Mouse (Mus musculus) embryonic facial prominence, embryonic 12.5 days (tissue): ENCODE measurements around the gene Ltbp1. TPM values are rescaled to one million over a fixed set of nuclear protein-coding genes. Genes with fewer than 3 reads are reported as not detected.

Experiments used
- ATAC-seq: fragments of 200-750 bp; cut with Nextera tagmentation; 2 replicates; pipeline ENCODE4 v1.8.0; 2017; ENCODE audit not compliant: insufficient number of reproducible peaks, insufficient read depth, low FRiP score, low TSS enrichment
- H3K27ac ChIP-seq: fragments of 300-500 bp; sonication (generic); 2 replicates; pipeline ENCODE4 v1.5.1; 2016; ENCODE audit warnings: mild to moderate bottlenecking
- H3K27me3 ChIP-seq: fragments of 300-500 bp; sonication (generic); 2 replicates; pipeline ENCODE4 v1.6.1; 2016; ENCODE audit warnings: mild to moderate bottlenecking, moderate library complexity
- H3K36me3 ChIP-seq: fragments of 300-500 bp; sonication (generic); 2 replicates; pipeline ENCODE4 v1.6.1; 2016; ENCODE audit warnings: mild to moderate bottlenecking
- H3K4me1 ChIP-seq: fragments of 300-500 bp; sonication (generic); 2 replicates; pipeline ENCODE4 v1.6.1; 2016
- H3K4me2 ChIP-seq: fragments of 300-500 bp; sonication (generic); replicated peaks from 2 replicates; pipeline ENCODE4 v1.6.1; 2016; ENCODE audit warnings: mild to moderate bottlenecking, moderate library complexity
- H3K4me3 ChIP-seq: fragments of 300-500 bp; sonication (generic); 2 replicates; pipeline ENCODE4 v1.5.1; 2016; ENCODE audit warnings: mild to moderate bottlenecking
- H3K9ac ChIP-seq: fragments of 300-500 bp; sonication (generic); 2 replicates; pipeline ENCODE4 v1.6.1; 2016; ENCODE audit warnings: mild to moderate bottlenecking, moderate library complexity
- H3K9me3 ChIP-seq: fragments of 300-500 bp; sonication (generic); 2 replicates; pipeline ENCODE4 v1.6.1; 2016; ENCODE audit warnings: mild to moderate bottlenecking, moderate library complexity
- WGBS: fragments of 180-500 bp; shearing (Covaris S2); methylation state at CpG from one replicate; pipeline ENCODE4 v1.1.7; 2016; 5-methylcytosine and 5-hydroxymethylcytosine counted together
- polyA plus RNA-seq: library from polyadenylated mRNA; unstranded; fragments of >200 nt; fragmentation: Nextera tagmentation; extraction: Ambion mirVana; gene quantifications from 2 replicates; pipeline ENCODE4 v1.2.1, GENCODE M21; 2016

The Ltbp1 gene
- polyA plus RNA-seq, 1 experiment from 2014 or later = 36.7 TPM

- H3K9me3 ChIP-seq = no peaks in the 10 kb centered on the region
- no peaks in the 10 kb centered on the region for H3K36me3 ChIP-seq
- no peak overlapping the region for H3K27ac ChIP-seq
- no peak overlapping the region for H3K4me3 ChIP-seq
- H3K27me3 ChIP-seq = no peaks in the 10 kb centered on the region
- H3K4me1 ChIP-seq = no peaks in the 10 kb centered on the region
- H3K4me2 ChIP-seq = no peak overlapping the region
- ATAC-seq = no peak
- 67% methylated on average over 1 of the region's 1 CpGs for WGBS
- no peak overlapping the region for H3K9ac ChIP-seq
Observed at GRCm38 (mm10) chr17:74982880-74983279, 22.5 kb upstream of the Ltbp1 start.

- WGBS = 77% methylated on average over 1 of the region's 1 CpGs
- H3K27me3 ChIP-seq = no peaks in the 10 kb centered on the region
- no peaks in the 10 kb centered on the region for H3K36me3 ChIP-seq
- no peak overlapping the region for H3K4me2 ChIP-seq
- H3K9ac ChIP-seq = no peak overlapping the region
- H3K27ac ChIP-seq = no peak overlapping the region
- H3K4me1 ChIP-seq = no peaks in the 10 kb centered on the region
- no peak for ATAC-seq
- H3K4me3 ChIP-seq = no peak overlapping the region
- no peaks in the 10 kb centered on the region for H3K9me3 ChIP-seq
Observed at GRCm38 (mm10) chr17:74984071-74984470, 21.3 kb upstream of the Ltbp1 start.

- Histone ChIP-seq H3K4me3 (no peak overlapping the region), H3K27ac (no peak overlapping the region), H3K9me3 (no peaks in the 10 kb centered on the region), H3K4me1 (no peaks in the 10 kb centered on the region), H3K9ac (no peak overlapping the region), H3K27me3 (no peaks in the 10 kb centered on the region), H3K4me2 (no peak overlapping the region), H3K36me3 (no peaks in the 10 kb centered on the region)
- ATAC-seq = no peak
Observed at GRCm38 (mm10) chr17:74984681-74985080, 20.7 kb upstream of the Ltbp1 start.

GRCm38 (mm10) chr17:74987067-74987466 lies 18.3 kb upstream of the Ltbp1 start:
- H3K4me2 ChIP-seq = no peak overlapping the region
- H3K4me1 ChIP-seq = no peaks in the 10 kb centered on the region; the same call in 1 of the 2 replicates
- H3K27ac ChIP-seq = no peak overlapping the region
- H3K36me3 ChIP-seq = no peaks in the 10 kb centered on the region
- no peak overlapping the region for H3K9ac ChIP-seq
- no peak overlapping the region for H3K4me3 ChIP-seq
- no peak for ATAC-seq
- H3K9me3 ChIP-seq = 0 out of 2 replicates have a peak, but pooled peaks cover 3% of the 10 kb centered on the region
- no peaks in the 10 kb centered on the region for H3K27me3 ChIP-seq
- WGBS = 44% methylated on average over 1 of the region's 1 CpGs

GRCm38 (mm10) chr17:74989691-74990090 lies 15.7 kb upstream of the Ltbp1 start:
- Histone ChIP-seq H3K4me3 (no peak overlapping the region), H3K4me2 (no peak overlapping the region), H3K36me3 (no peaks in the 10 kb centered on the region), H3K27ac (no peak overlapping the region), H3K27me3 (no peaks in the 10 kb centered on the region), H3K9me3 (0 out of 2 replicates have a peak, but pooled peaks cover 3% of the 10 kb centered on the region), H3K9ac (no peak overlapping the region), H3K4me1 (peaks cover 12% of the 10 kb centered on the region)
- WGBS = 86% methylated on average over 4 of the region's 4 CpGs
- no peak for ATAC-seq

- 67% methylated on average over 3 of the region's 3 CpGs for WGBS
- Histone ChIP-seq H3K4me3 (no peak overlapping the region), H3K9ac (no peak overlapping the region), H3K4me1 (peaks cover 20% of the 10 kb centered on the region), H3K36me3 (no peaks in the 10 kb centered on the region), H3K27ac (no peak overlapping the region), H3K9me3 (0 out of 2 replicates have a peak, but pooled peaks cover 3% of the 10 kb centered on the region), H3K27me3 (no peaks in the 10 kb centered on the region), H3K4me2 (no peak overlapping the region)
- no peak for ATAC-seq
Observed at GRCm38 (mm10) chr17:74990561-74990960, 14.8 kb upstream of the Ltbp1 start.

GRCm38 (mm10) chr17:74993726-74994581 lies 11.4 kb upstream of the Ltbp1 start:
- Histone ChIP-seq H3K4me2 (peak overlapping the region; percentile 42), H3K9ac (peak overlapping the region; percentile 37), H3K9me3 (0 out of 2 replicates have a peak, but pooled peaks cover 3% of the 10 kb centered on the region), H3K4me1 (peaks cover 20% of the 10 kb centered on the region), H3K4me3 (peak overlapping the region; percentile 18), H3K36me3 (no peaks in the 10 kb centered on the region), H3K27ac (peak overlapping the region; percentile 97), H3K27me3 (no peaks in the 10 kb centered on the region)
- peak; percentile 83 for ATAC-seq
- WGBS = 3% methylated on average over 26 of the region's 26 CpGs

- Histone ChIP-seq H3K27ac (peak overlapping the region; percentile 97), H3K4me1 (peaks cover 20% of the 10 kb centered on the region), H3K36me3 (no peaks in the 10 kb centered on the region), H3K9ac (peak overlapping the region; percentile 37), H3K9me3 (0 out of 2 replicates have a peak, but pooled peaks cover 3% of the 10 kb centered on the region), H3K4me3 (peak overlapping the region; percentile 18), H3K27me3 (no peaks in the 10 kb centered on the region), H3K4me2 (peak overlapping the region; percentile 42)
- no peak for ATAC-seq
- WGBS = 0% methylated on average over 4 of the region's 4 CpGs
Observed at GRCm38 (mm10) chr17:74994582-74994893, 10.8 kb upstream of the Ltbp1 start.

GRCm38 (mm10) chr17:74995266-74995665 lies 10.1 kb upstream of the Ltbp1 start:
- Histone ChIP-seq H3K4me2 (peak overlapping the region; percentile 42; the same call in 1 of the 2 replicates), H3K4me3 (no peak overlapping the region), H3K36me3 (no peaks in the 10 kb centered on the region), H3K9me3 (no peaks in the 10 kb centered on the region), H3K27ac (peak overlapping the region; percentile 97), H3K27me3 (no peaks in the 10 kb centered on the region), H3K4me1 (peaks cover 20% of the 10 kb centered on the region), H3K9ac (no peak overlapping the region)
- ATAC-seq = no peak
- 18% methylated on average over 3 of the region's 3 CpGs for WGBS

- no peak overlapping the region for H3K9ac ChIP-seq
- H3K4me1 ChIP-seq = peaks cover 9% of the 10 kb centered on the region; the same call in 1 of the 2 replicates
- no peaks in the 10 kb centered on the region for H3K36me3 ChIP-seq
- no peaks in the 10 kb centered on the region for H3K9me3 ChIP-seq
- no peak overlapping the region for H3K4me3 ChIP-seq
- no peak for ATAC-seq
- H3K27me3 ChIP-seq = no peaks in the 10 kb centered on the region
- H3K4me2 ChIP-seq = no peak overlapping the region
- H3K27ac ChIP-seq = no peak overlapping the region
- 86% methylated on average over 2 of the region's 2 CpGs for WGBS
Observed at GRCm38 (mm10) chr17:75000066-75000465, 5.3 kb upstream of the Ltbp1 start.

GRCm38 (mm10) chr17:75004820-75005219 lies 548 bp upstream of the Ltbp1 start:
- 1% methylated on average over 11 of the region's 11 CpGs for WGBS
- H3K9ac ChIP-seq = 0 out of 2 replicates have a peak overlapping the region, but pooled peaks have one; percentile 71
- peak overlapping the region; percentile 91 for H3K27ac ChIP-seq
- no peaks in the 10 kb centered on the region for H3K9me3 ChIP-seq
- H3K4me3 ChIP-seq = peak overlapping the region; percentile 71
- peak overlapping the region; percentile 72 for H3K4me2 ChIP-seq
- H3K27me3 ChIP-seq = no peaks in the 10 kb centered on the region
- peak; percentile 79 for ATAC-seq
- 0 out of 2 replicates have a peak, but pooled peaks cover 2% of the 10 kb centered on the region for H3K36me3 ChIP-seq
- H3K4me1 ChIP-seq = peaks cover 13% of the 10 kb centered on the region
